Mouse (Mus musculus) olfactory bulb, adult 2 months (tissue): Measurements from ENCODE around the gene Atg5.

ENCODE experiments used
- CTCF ChIP-seq: fragments of 200-500 bp; IDR thresholded peaks from 2 replicates; pipeline ENCODE4 v1.5.1; 2012; ENCODE audit warnings: low read depth, mild to moderate bottlenecking, low read length, moderate library complexity; ENCODE audit not compliant: insufficient read depth
- POLR2A ChIP-seq: fragments of 200-500 bp; IDR thresholded peaks from 2 replicates; pipeline ENCODE4 v1.6.1; 2012; ENCODE audit warnings: mild to moderate bottlenecking, low read depth, low read length, moderate library complexity; ENCODE audit not compliant: insufficient read depth

DNA sequence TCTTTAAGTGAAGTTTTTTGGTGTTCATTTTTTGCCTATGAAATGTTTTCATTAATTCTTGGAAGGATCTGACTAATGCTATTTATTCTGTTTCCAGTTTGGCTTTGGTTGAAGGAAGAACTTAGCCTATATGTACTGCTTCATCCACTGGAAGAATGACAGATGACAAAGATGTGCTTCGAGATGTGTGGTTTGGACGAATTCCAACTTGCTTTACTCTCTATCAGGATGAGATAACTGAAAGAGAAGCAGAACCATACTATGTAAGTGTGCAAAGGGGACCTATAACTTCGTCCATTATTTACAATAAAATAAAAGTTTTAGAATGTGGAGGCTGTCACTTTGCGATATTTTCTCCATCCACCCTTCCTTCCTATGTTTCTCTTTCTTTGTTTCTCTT lies 17.8 kb downstream of the Atg5 start:
- TF ChIP-seq CTCF, result no peak
- TF ChIP-seq POLR2A, result no peak
